Mouse (Mus musculus): ENCODE measurements around the gene Fzd10.

- TF ChIP-seq CTCF (IDR thresholded peaks at IDR 0.05; ENCODE audit: insufficient read depth, low read depth, low read length) (no peak), POLR2A (IDR thresholded peaks at IDR 0.05; ENCODE audit: insufficient read depth, low read depth, low read length) (no peak)
These were observed 36.7 kb downstream of the Fzd10 start for GRCm38 (mm10) chr5:128637071-128638015.
